Mouse (Mus musculus) induced T-regulatory cell, adult 2 months (primary cell): Measurements from ENCODE around the gene Mmp9.
A peak's percentile ranks its signal among the peaks of the same experiment; 100 is the strongest.

Experiments used
- DNase-seq: peaks from one replicate; pipeline ENCODE4 v3.0.0-alpha.2; 2012; ENCODE audit warnings: low read depth

Gene Mmp9

DNA sequence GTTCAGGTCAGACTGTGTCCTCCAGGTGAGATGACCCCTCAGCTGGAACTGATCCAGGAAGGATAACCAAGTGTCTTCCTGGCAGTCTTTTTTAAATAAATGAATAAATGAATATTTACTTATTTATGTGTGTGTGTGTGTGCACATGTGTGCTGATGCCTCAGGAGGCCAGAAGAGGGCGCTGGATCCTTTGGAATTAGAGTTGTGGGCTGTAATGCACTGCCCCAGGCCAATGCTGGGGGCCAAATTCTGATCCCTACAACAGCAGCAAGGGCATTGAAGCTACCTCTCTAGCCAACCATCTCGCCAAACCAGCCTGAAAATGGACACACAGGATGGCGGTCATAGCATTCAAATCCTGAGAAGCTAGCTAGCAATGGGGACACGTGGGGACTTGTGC, 15.1 kb downstream of the Mmp9 start:
- DNase-seq: no peak

- DNase-seq: no peak
These were observed 15.6 kb downstream of the Mmp9 start for GRCm38 (mm10) chr2:164956195-164956594.

GRCm38 (mm10) chr2:164957548-164958315, 17.2 kb downstream of the Mmp9 start:
- DNase-seq: no peak

DNA sequence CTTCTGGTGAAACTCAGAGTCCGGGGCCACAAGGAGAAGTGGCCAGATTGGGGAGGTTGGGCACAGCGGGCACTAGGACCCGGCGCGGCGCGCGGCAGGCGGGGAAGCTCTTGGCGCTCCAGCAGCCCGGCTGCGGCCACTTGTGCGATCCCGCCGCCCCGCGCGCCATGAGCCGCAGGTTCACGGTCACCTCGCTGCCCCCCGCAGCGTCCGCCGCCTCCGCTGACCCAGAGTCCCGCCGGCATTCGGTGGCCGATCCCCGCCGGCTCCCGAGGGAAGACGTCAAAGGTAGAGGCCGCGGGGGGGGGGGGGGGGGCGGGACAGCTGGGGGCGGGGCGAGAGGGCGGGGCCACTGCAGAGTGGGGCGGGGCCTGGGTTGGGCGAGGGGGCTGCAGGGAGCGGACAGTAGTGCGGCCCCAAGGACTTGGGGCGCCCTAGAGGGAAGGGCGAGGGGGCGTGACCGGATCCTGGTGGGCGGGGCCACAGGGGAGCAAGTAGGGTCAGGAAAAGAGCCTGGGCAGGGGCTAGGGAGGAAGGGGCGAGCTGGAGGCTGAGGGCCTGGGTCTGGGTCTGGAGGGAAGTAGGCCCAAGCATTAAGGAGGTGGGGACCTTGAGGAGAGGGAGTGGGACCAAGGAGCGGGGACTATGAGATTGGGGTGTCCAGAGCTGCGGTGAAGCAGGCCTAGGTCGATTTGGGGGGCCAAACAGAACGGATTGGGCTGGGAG, 20.3 kb downstream of the Mmp9 start, which contains the start of gene Slc12a5:
TSS of gene Slc12a5 (plus strand) at position 87 of the 726 bp plus-strand sequence.
- DNase-seq: peak; percentile 44

- peak; percentile 80 for DNase-seq
These were observed 21.1 kb downstream of the Mmp9 start for GRCm38 (mm10) chr2:164961506-164962182.

DNA sequence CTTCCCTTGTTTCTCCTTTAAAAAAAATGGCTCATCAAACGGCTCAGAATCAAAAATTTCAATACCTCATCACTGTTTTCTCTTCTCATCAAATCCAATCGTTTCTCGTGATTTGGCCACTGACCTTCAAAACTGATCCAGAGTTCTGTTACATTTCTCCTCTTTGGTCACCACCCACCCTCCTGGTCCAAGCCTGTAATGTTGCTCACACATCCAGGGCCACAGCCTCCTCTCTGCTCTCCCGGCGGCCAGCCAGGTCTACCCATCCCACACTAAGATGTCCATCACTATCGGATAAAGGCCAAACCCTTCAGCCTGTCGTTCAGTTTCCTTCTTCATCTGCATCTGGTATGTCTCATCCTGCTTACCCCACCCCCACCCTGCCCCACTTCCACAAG, 21.6 kb downstream of the Mmp9 start:
- DNase-seq: no peak

GRCm38 (mm10) chr2:164964242-164964894, 23.8 kb downstream of the Mmp9 start:
- no peak for DNase-seq

DNA sequence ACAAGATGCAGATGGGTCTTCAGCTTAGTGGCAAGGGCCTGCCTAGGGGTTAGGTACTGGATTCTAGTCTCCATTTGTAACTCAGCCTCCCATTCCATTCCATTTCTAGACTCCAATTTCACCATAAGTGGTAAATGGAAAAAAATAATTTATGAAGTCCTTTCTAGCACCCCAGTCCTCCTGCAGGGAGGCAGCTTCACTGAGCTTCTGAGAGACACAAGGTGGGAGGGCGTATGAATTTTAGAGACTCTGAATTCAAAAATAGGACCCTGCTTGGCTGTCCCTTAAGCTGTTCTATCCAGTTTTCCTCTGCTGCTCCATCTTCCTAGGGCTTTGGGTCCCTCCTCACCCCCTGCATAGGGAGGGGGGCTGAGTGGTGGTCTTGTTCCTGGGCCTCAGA, 24.4 kb downstream of the Mmp9 start:
- no peak for DNase-seq

DNA sequence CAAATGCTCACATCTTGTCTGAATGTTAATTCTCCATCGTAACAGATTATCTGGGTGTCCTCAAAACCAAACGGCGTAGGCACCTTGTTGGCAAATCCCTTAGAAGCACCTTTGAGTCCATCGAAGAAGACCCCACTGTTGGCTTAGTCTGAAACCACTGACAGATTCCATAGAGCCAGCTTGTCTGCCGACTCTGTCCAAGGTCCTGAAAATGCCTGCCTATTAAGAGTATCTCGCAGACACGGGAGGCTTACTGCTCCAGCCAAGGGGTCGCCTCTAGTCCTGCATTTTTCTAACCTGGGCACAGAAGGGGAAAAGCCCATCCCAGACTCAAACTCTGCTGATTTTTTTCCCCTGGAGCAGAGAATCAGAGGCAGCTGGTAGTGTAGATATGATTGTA, 25.8 kb downstream of the Mmp9 start:
- DNase-seq: peak; percentile 63

DNA sequence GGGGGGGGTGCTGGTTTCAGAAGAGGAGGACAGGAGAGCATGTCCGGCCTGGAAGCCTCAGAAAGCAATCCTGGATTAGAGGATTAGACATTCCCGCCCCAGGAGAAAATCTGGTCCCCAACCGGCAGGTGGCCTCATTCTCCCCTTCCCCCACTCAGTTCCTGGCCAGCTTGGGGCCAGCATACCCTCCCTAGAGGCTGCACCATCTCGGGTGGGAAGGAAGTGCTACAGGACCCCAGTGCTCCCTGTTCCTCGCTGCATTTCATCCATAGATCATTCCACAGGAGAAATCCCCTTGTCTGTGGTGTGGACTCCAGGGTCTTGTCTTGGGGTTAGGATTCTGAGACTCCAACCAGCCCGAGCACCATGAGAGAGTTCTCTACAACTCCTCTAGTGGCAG, 26.6 kb downstream of the Mmp9 start:
- DNase-seq: no peak

- DNase-seq: no peak
These were observed 27.3 kb downstream of the Mmp9 start for GRCm38 (mm10) chr2:164967761-164968440.

- DNase-seq: no peak
These were observed 27.9 kb downstream of the Mmp9 start for GRCm38 (mm10) chr2:164968451-164968851.

DNA sequence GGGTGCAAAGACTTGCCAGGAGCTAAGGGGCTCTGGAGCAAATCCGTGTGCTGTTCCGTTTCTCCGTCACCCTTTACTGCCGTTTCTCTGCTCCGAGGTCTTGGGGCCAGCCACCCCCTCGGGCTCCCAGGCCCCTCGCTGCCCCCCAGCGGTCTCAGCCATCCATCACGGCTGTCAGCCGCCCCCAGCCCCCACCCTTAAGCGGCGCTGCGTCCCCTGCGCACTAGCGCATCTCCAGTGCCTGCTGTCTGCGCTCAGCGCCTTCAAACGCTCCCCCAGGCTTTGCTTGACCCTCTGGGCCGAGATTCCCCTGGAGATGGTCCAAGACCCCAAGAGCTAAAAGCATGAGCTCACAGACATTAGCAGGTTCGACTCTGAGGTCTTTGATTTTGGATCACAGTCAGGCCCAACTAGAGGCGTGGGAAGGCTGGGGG, 28.8 kb downstream of the Mmp9 start:
- DNase-seq: no peak

DNA sequence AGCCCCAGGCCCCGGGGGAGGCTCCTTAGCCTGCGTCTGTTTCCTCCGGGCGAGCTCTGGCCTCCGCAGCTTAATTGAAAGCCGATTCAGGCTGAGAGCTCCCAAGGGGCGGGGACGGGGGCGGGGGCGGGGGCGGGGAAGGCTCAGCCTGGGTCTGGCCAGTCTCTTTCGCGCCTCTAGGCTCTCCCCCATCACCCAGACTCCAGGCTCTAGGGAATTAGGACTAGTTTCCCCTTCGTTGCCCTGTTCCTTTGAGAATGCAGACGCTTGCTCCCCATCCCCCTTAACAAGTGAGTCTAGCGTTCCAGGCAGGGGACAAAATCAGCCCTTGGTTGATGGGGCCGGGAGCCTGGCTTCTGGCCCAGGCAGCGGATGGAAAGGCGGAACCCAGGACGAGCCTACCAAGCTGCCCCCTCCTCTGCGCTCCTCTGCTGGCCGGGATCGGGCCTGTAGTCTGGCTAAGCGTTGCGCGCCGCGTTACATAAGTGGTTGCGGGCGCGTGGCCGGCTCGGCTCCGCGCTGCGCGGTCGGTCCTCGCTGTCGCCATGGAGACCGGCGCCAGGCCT, 30.1 kb downstream of the Mmp9 start:
- DNase-seq: no peak

GRCm38 (mm10) chr2:164972646-164973045, 32.1 kb downstream of the Mmp9 start:
- no peak for DNase-seq

GRCm38 (mm10) chr2:164975611-164976010, 35.0 kb downstream of the Mmp9 start:
- DNase-seq: no peak

GRCm38 (mm10) chr2:164979749-164980148, 39.2 kb downstream of the Mmp9 start:
- peak; percentile 69 for DNase-seq

GRCm38 (mm10) chr2:164985962-164986361, 45.4 kb downstream of the Mmp9 start:
- DNase-seq: no peak

- DNase-seq: no peak
These were observed 45.9 kb downstream of the Mmp9 start for GRCm38 (mm10) chr2:164986371-164987027.

DNA sequence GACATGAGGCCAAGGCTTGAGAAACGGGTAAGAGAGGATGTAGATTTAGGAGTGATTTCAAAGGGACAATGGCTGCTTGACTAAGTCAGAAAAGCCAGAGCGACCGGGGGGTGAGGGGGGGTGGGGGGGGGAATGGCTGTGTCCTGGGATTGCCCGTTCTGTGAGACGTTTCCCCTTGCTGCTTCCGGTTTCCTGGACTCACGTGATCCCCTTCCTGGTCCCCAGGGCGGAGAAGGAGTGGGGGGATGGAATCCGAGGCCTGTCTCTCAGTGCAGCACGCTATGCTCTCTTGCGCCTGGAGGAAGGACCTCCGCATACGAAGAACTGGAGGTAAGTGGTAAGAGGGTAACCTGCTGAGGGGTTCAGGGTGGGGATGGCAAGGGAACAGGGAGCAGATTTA, 48.2 kb downstream of the Mmp9 start:
- DNase-seq: no peak

- no peak for DNase-seq
These were observed 50.5 kb downstream of the Mmp9 start for GRCm38 (mm10) chr2:164991111-164991510.
